Mouse (Mus musculus): ENCODE data around the gene Pip4k2c. TPM values are rescaled to one million over a fixed set of nuclear protein-coding genes. Genes with fewer than 3 reads are reported as not detected.
"Not testable (repeated sequence)": the region's sequence is repeated elsewhere in the genome, so short reads cannot be mapped to it uniquely, and the experiment has no call there.

Gene Pip4k2c
- polyA plus RNA-seq, 1 experiment from 2014 or later, result 19.5 TPM

DNA sequence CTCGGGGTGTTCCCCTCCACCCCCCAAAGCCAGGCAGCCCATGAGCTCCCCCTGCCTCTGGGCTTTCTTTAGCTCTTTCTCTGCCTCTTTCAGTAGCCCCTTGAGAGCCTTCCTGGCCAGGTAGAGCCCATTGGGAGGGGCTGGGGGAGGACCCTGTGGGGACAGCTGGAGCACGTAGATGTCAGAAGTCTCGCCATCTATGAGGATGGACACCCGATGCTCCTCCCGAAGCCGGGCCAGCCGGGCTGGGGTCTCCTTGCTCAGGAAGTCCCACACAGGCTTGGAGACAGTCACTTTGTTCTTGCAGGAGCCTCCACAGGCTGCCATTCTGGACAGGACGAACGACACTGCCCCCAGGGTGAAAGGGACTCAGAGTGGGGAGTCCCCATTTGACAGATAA is 18.4 kb downstream of the Pip4k2c start:
- no peak for ATAC-seq
- Histone ChIP-seq H3K4me3 (no peak overlapping the region), H3K9ac (no peak overlapping the region), H3K4me2 (no peak overlapping the region), H3K9me3 (replicated peaks) (no peaks in the 10 kb centered on the region), H3K27ac (no peak overlapping the region), H3K27me3 (no peaks in the 10 kb centered on the region), H3K4me1 (peaks cover 41% of the 10 kb centered on the region), H3K36me3 (ENCODE audit: poor library complexity, severe bottlenecking) (peaks cover 41% of the 10 kb centered on the region)
- WGBS, result 87% methylated on average over 9 of the region's 9 CpGs

GRCm38 (mm10) chr10:127192057-127192328 is 19.4 kb downstream of the Pip4k2c start:
- H3K27me3 ChIP-seq; H3K4me3 ChIP-seq; ATAC-seq; H3K9ac ChIP-seq; H3K27ac ChIP-seq; H3K9me3 ChIP-seq (replicated peaks); H3K4me2 ChIP-seq: not testable (repeated sequence)
- 96% methylated on average over 1 of the region's 1 CpGs for WGBS
- Histone ChIP-seq H3K4me1 (peaks cover 51% of the 10 kb centered on the region), H3K36me3 (ENCODE audit: poor library complexity, severe bottlenecking) (peaks cover 31% of the 10 kb centered on the region)

- no peak for ATAC-seq
- no peaks in the 10 kb centered on the region for H3K27me3 ChIP-seq
- WGBS, result 76% methylated on average over 19 of the region's 19 CpGs
- peaks cover 48% of the 10 kb centered on the region for H3K4me1 ChIP-seq
- no peaks in the 10 kb centered on the region for H3K9me3 ChIP-seq (replicated peaks)
- no peak overlapping the region for H3K4me2 ChIP-seq
- no peak overlapping the region for H3K4me3 ChIP-seq
- H3K36me3 ChIP-seq (ENCODE audit: poor library complexity, severe bottlenecking), result peaks cover 35% of the 10 kb centered on the region
- H3K27ac ChIP-seq, result no peak overlapping the region
- H3K9ac ChIP-seq, result no peak overlapping the region
These were observed 20.0 kb downstream of the Pip4k2c start for GRCm38 (mm10) chr10:127191191-127192056.

- 36% methylated on average over 14 of the region's 14 CpGs for WGBS
- Histone ChIP-seq H3K4me2 (peak overlapping the region; percentile 96), H3K27me3 (no peaks in the 10 kb centered on the region), H3K9ac (no peak overlapping the region), H3K9me3 (replicated peaks) (no peaks in the 10 kb centered on the region), H3K4me3 (no peak overlapping the region), H3K36me3 (ENCODE audit: poor library complexity, severe bottlenecking) (peaks cover 35% of the 10 kb centered on the region), H3K27ac (peak overlapping the region; percentile 90; the same call in 1 of the 2 replicates), H3K4me1 (peaks cover 44% of the 10 kb centered on the region)
- no peak for ATAC-seq
These were observed 20.8 kb downstream of the Pip4k2c start for GRCm38 (mm10) chr10:127190398-127191190.

- H3K27ac ChIP-seq, result peak within 1 kb of the TSS; percentile 90
- 1% methylated on average over 35 of the region's 35 CpGs for WGBS
- peak within 1 kb of the TSS; percentile 71 for H3K4me3 ChIP-seq
- no peaks in the 10 kb centered on the region for H3K27me3 ChIP-seq
- H3K9me3 ChIP-seq (replicated peaks), result no peaks in the 10 kb centered on the region
- H3K9ac ChIP-seq, result peak within 1 kb of the TSS; percentile 84
- no peak for ATAC-seq
- H3K4me1 ChIP-seq, result peaks cover 42% of the 10 kb centered on the region
- H3K4me2 ChIP-seq, result peak within 1 kb of the TSS; percentile 96
- peaks cover 35% of the 10 kb centered on the region for H3K36me3 ChIP-seq (ENCODE audit: poor library complexity, severe bottlenecking)
These were observed 21.6 kb downstream of the Pip4k2c start, which contains the start of gene Arhgef25 for GRCm38 (mm10) chr10:127189651-127190381. TSS of gene Arhgef25 (minus strand) at chr10:127190083.

DNA sequence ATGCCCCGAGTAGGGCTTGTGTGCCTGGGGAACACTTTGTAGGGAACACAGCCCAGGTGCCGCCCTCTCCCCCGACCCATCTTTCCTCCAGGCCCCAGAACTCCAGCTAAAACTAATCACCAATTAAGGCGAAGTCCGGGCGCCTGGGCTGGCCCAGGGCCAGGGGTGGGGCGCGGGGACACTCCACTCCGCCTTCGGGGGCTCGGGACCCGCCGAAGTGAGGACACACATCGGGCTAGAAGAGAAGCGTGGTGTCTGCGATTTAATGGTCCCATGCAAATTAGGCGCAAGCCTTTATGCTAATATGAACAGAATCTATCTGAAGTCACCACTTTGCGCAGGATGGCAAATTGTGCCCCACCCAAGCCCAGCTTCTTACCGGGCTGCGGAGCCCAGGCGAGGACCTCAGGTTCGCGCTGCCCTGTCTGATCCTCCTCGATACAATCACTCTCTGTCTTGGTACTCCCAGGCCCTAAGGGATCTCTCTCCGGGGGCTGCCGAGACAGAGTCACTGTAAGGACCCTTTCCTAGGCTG is 22.2 kb downstream of the Pip4k2c start:
- Histone ChIP-seq H3K9ac (peak overlapping the region; percentile 84), H3K4me1 (peaks cover 41% of the 10 kb centered on the region), H3K36me3 (ENCODE audit: poor library complexity, severe bottlenecking) (peaks cover 35% of the 10 kb centered on the region), H3K4me3 (peak overlapping the region; percentile 71), H3K27ac (peak overlapping the region; percentile 90), H3K4me2 (peak overlapping the region; percentile 96), H3K27me3 (no peaks in the 10 kb centered on the region), H3K9me3 (replicated peaks) (no peaks in the 10 kb centered on the region)
- ATAC-seq, result peak; percentile 23
- WGBS, result under 1% methylated on average over 26 of the region's 26 CpGs

GRCm38 (mm10) chr10:127188465-127189115 is 22.8 kb downstream of the Pip4k2c start:
- Histone ChIP-seq H3K9me3 (replicated peaks) (no peaks in the 10 kb centered on the region), H3K4me1 (peaks cover 47% of the 10 kb centered on the region), H3K4me2 (peak overlapping the region; percentile 96), H3K27ac (peak overlapping the region; percentile 90), H3K4me3 (peak overlapping the region; percentile 71), H3K36me3 (ENCODE audit: poor library complexity, severe bottlenecking) (peaks cover 35% of the 10 kb centered on the region), H3K9ac (peak overlapping the region; percentile 84), H3K27me3 (no peaks in the 10 kb centered on the region)
- ATAC-seq, result peak; percentile 79
- under 1% methylated on average over 26 of the region's 46 CpGs for WGBS

GRCm38 (mm10) chr10:127188079-127188453 is 23.3 kb downstream of the Pip4k2c start:
- Histone ChIP-seq H3K4me1 (peaks cover 48% of the 10 kb centered on the region), H3K9ac (peak overlapping the region; percentile 84), H3K4me2 (peak overlapping the region; percentile 96), H3K4me3 (peak overlapping the region; percentile 71), H3K36me3 (ENCODE audit: poor library complexity, severe bottlenecking) (peaks cover 33% of the 10 kb centered on the region), H3K27ac (peak overlapping the region; percentile 90), H3K9me3 (replicated peaks) (no peaks in the 10 kb centered on the region), H3K27me3 (no peaks in the 10 kb centered on the region)
- no peak for ATAC-seq
- under 1% methylated on average over 15 of the region's 21 CpGs for WGBS

GRCm38 (mm10) chr10:127187371-127188078 is 23.9 kb downstream of the Pip4k2c start:
- Histone ChIP-seq H3K9ac (peak overlapping the region; percentile 84), H3K4me2 (peak overlapping the region; percentile 96), H3K27me3 (0 out of 2 replicates have a peak, but pooled peaks cover 3% of the 10 kb centered on the region), H3K27ac (peak overlapping the region; percentile 90), H3K36me3 (ENCODE audit: poor library complexity, severe bottlenecking) (peaks cover 27% of the 10 kb centered on the region), H3K4me3 (peak overlapping the region; percentile 71), H3K9me3 (replicated peaks) (no peaks in the 10 kb centered on the region), H3K4me1 (peaks cover 48% of the 10 kb centered on the region)
- WGBS, result 29% methylated on average over 10 of the region's 10 CpGs
- peak; percentile 36 for ATAC-seq

GRCm38 (mm10) chr10:127186451-127186850 is 24.9 kb downstream of the Pip4k2c start:
- no peaks in the 10 kb centered on the region for H3K9me3 ChIP-seq (replicated peaks)
- 83% methylated on average over 1 of the region's 1 CpGs for WGBS
- peak overlapping the region; percentile 96; the same call in 1 of the 2 replicates for H3K4me2 ChIP-seq
- H3K36me3 ChIP-seq (ENCODE audit: poor library complexity, severe bottlenecking), result peaks cover 19% of the 10 kb centered on the region
- peaks cover 48% of the 10 kb centered on the region for H3K4me1 ChIP-seq
- peaks cover 10% of the 10 kb centered on the region for H3K27me3 ChIP-seq
- ATAC-seq, result no peak
- no peak overlapping the region for H3K9ac ChIP-seq
- H3K27ac ChIP-seq, result no peak overlapping the region
- H3K4me3 ChIP-seq, result no peak overlapping the region

GRCm38 (mm10) chr10:127185506-127185905 is 25.9 kb downstream of the Pip4k2c start:
- H3K4me3 ChIP-seq, result no peak overlapping the region
- no peak overlapping the region for H3K9ac ChIP-seq
- ATAC-seq, result no peak
- no peaks in the 10 kb centered on the region for H3K9me3 ChIP-seq (replicated peaks)
- H3K36me3 ChIP-seq (ENCODE audit: poor library complexity, severe bottlenecking), result peaks cover 9% of the 10 kb centered on the region; the same call in 1 of the 2 replicates
- H3K27me3 ChIP-seq, result peaks cover 19% of the 10 kb centered on the region
- no peak overlapping the region for H3K4me2 ChIP-seq
- peaks cover 48% of the 10 kb centered on the region for H3K4me1 ChIP-seq
- no peak overlapping the region for H3K27ac ChIP-seq
- 84% methylated on average over 15 of the region's 15 CpGs for WGBS

All from forebrain, embryonic 13.5 days (tissue).